Mouse (Mus musculus) MEL (cell line): ENCODE measurements around the gene Pfn1. TPM values are rescaled to one million over a fixed set of nuclear protein-coding genes. Genes with fewer than 3 reads are reported as not detected.

ENCODE experiments used
- DNase-seq: peaks from one replicate; pipeline ENCODE4 v3.0.0; 2011; ENCODE audit warnings: low read depth, low spot score
- H3K27ac ChIP-seq: 2 replicates; pipeline ENCODE4 v1.5.1; 2012; ENCODE audit warnings: low read depth, mild to moderate bottlenecking, control low read depth, low read length, moderate library complexity; ENCODE audit not compliant: control insufficient read depth
- H3K27me3 ChIP-seq, 2 experiments: fragments of 150-350 bp in 1 of 2; sonication (generic) in 1 of 2; 2 replicates each; pipeline ENCODE4 v1.6.1; 2012; ENCODE audit warnings: low read length in 2 of 2, mild to moderate bottlenecking in 2 of 2, improper control_type of control experiment in 1 of 2, moderate library complexity in 1 of 2; ENCODE audit not compliant: insufficient read depth in 2 of 2, control insufficient read depth in 1 of 2
- H3K36me3 ChIP-seq, 2 experiments: 2 replicates each; pipeline ENCODE4 v1.6.1; 2012 to 2014; ENCODE audit warnings: low read length in 2 of 2, improper control_type of control experiment in 1 of 2, inconsistent platforms in 1 of 2, mild to moderate bottlenecking in 1 of 2; ENCODE audit not compliant: insufficient read depth in 2 of 2, control insufficient read depth in 1 of 2
- H3K4me1 ChIP-seq, 2 experiments: fragments of 150-350 bp in 1 of 2; sonication (generic) in 1 of 2; 2 replicates each; pipeline ENCODE4 v1.6.1; 2012; ENCODE audit warnings: low read length in 2 of 2, improper control_type of control experiment in 1 of 2, mild to moderate bottlenecking in 1 of 2; ENCODE audit not compliant: insufficient read depth in 2 of 2, control insufficient read depth in 1 of 2
- H3K4me3 ChIP-seq, 2 experiments: fragments of 150-350 bp in 1 of 2; sonication (generic) in 1 of 2; 2 replicates each; pipeline ENCODE4 v1.5.1; 2012; ENCODE audit warnings: low read depth in 2 of 2, low read length in 2 of 2, mild to moderate bottlenecking in 2 of 2, moderate library complexity in 2 of 2, control low read depth in 1 of 2, improper control_type of control experiment in 1 of 2; ENCODE audit not compliant: control insufficient read depth in 1 of 2, insufficient read depth in 1 of 2
- H3K79me2 ChIP-seq: 2 replicates; pipeline ENCODE4 v1.6.1; 2012; ENCODE audit warnings: mild to moderate bottlenecking, low read length, moderate library complexity; ENCODE audit not compliant: control insufficient read depth, poor library complexity, insufficient read depth
- H3K9ac ChIP-seq: 2 replicates; pipeline ENCODE4 v1.6.1; 2012; ENCODE audit warnings: low read depth, mild to moderate bottlenecking, control low read depth, low read length, moderate library complexity; ENCODE audit not compliant: control insufficient read depth, poor library complexity, severe bottlenecking
- H3K9me3 ChIP-seq: fragments of 150-350 bp; sonication (generic); replicated peaks from 2 replicates; pipeline ENCODE4 v1.6.1; 2012; ENCODE audit warnings: mild to moderate bottlenecking, low read length, improper control_type of control experiment, moderate library complexity; ENCODE audit not compliant: insufficient read depth
- BHLHE40 ChIP-seq: IDR thresholded peaks from 2 replicates; pipeline ENCODE4 v1.6.1; 2012; ENCODE audit warnings: low read depth, mild to moderate bottlenecking, inconsistent platforms, low read length, improper control_type of control experiment, borderline replicate concordance
- E2F4 ChIP-seq: IDR thresholded peaks from 2 replicates; pipeline ENCODE4 v1.6.1; 2011; ENCODE audit warnings: low read depth, low read length, improper control_type of control experiment, borderline replicate concordance
- EP300 ChIP-seq, 2 experiments: IDR thresholded peaks; 2 replicates each; pipeline ENCODE4 v1.6.1; 2011; ENCODE audit warnings: improper control_type of control experiment in 2 of 2, low read length in 2 of 2, low read depth in 1 of 2, mild to moderate bottlenecking in 1 of 2
- ETS1 ChIP-seq: IDR thresholded peaks from 2 replicates; pipeline ENCODE4 v1.6.1; 2012; ENCODE audit warnings: low read depth, mild to moderate bottlenecking, inconsistent platforms, low read length, improper control_type of control experiment, moderate library complexity
- GABPA ChIP-seq: IDR thresholded peaks from 2 replicates; pipeline ENCODE4 v1.6.1; 2012; ENCODE audit warnings: low read depth, mild to moderate bottlenecking, inconsistent platforms, low read length, improper control_type of control experiment, moderate library complexity
- GATA1 ChIP-seq: IDR thresholded peaks from 2 replicates; pipeline ENCODE4 v1.6.1; 2011; ENCODE audit warnings: low read depth, low read length, improper control_type of control experiment
- HCFC1 ChIP-seq: IDR thresholded peaks from 2 replicates; pipeline ENCODE4 v1.6.1; 2012; ENCODE audit warnings: low read depth, mild to moderate bottlenecking, inconsistent platforms, low read length, improper control_type of control experiment, moderate library complexity
- JUND ChIP-seq: IDR thresholded peaks from 2 replicates; pipeline ENCODE4 v1.6.1; 2011; ENCODE audit warnings: low read depth, mild to moderate bottlenecking, improper control_type of control experiment, low read length
- MAFK ChIP-seq: IDR thresholded peaks from 2 replicates; pipeline ENCODE4 v1.6.1; 2011; ENCODE audit warnings: low read depth, mild to moderate bottlenecking, low read length, improper control_type of control experiment, borderline replicate concordance
- MAZ ChIP-seq: IDR thresholded peaks from 2 replicates; pipeline ENCODE4 v1.6.1; 2012; ENCODE audit warnings: low read depth, mild to moderate bottlenecking, inconsistent platforms, low read length, improper control_type of control experiment
- MEF2A ChIP-seq: IDR thresholded peaks from 2 replicates; pipeline ENCODE4 v1.6.1; 2014; ENCODE audit warnings: low read depth, mild to moderate bottlenecking, inconsistent platforms, low read length, improper control_type of control experiment; ENCODE audit not compliant: poor library complexity, insufficient replicate concordance, severe bottlenecking; ENCODE audit errors: extremely low read depth
- MXI1 ChIP-seq: IDR thresholded peaks from 2 replicates; pipeline ENCODE4 v1.6.1; 2011; ENCODE audit warnings: mild to moderate bottlenecking, low read depth, low read length, improper control_type of control experiment
- MYB ChIP-seq: IDR thresholded peaks from 2 replicates; pipeline ENCODE4 v1.6.1; 2011; ENCODE audit warnings: mild to moderate bottlenecking, low read depth, low read length, improper control_type of control experiment
- NELFE ChIP-seq: IDR thresholded peaks from 2 replicates; pipeline ENCODE4 v1.6.1; 2011; ENCODE audit warnings: low read depth, low read length, improper control_type of control experiment
- POLR2A ChIP-seq, 2 experiments: IDR thresholded peaks; 2 replicates each; pipeline ENCODE4 v1.6.1; 2011 to 2012; ENCODE audit warnings: low read length in 2 of 2, mild to moderate bottlenecking in 2 of 2, control low read depth in 1 of 2, improper control_type of control experiment in 1 of 2, low read depth in 1 of 2, moderate library complexity in 1 of 2; ENCODE audit not compliant: control insufficient read depth in 1 of 2, insufficient read depth in 1 of 2, poor library complexity in 1 of 2
- POLR2AphosphoS2 ChIP-seq: IDR thresholded peaks from 2 replicates; pipeline ENCODE4 v1.6.1; 2011; ENCODE audit warnings: low read length, improper control_type of control experiment
- RAD21 ChIP-seq: IDR thresholded peaks from 2 replicates; pipeline ENCODE4 v1.6.1; 2011; ENCODE audit warnings: mild to moderate bottlenecking, low read depth, low read length, improper control_type of control experiment
- SIN3A ChIP-seq: IDR thresholded peaks from 2 replicates; pipeline ENCODE4 v1.6.1; 2012; ENCODE audit warnings: low read length, improper control_type of control experiment, inconsistent platforms
- TBP ChIP-seq: IDR thresholded peaks from 2 replicates; pipeline ENCODE4 v1.8.0; 2011; ENCODE audit warnings: low read depth, low read length, improper control_type of control experiment
- UBTF ChIP-seq: IDR thresholded peaks from 2 replicates; pipeline ENCODE4 v1.6.1; 2012; ENCODE audit warnings: low read depth, mild to moderate bottlenecking, inconsistent platforms, low read length, improper control_type of control experiment, moderate library complexity, borderline replicate concordance; ENCODE audit not compliant: insufficient read depth
- USF1 ChIP-seq: IDR thresholded peaks from 2 replicates; pipeline ENCODE4 v1.6.1; 2014; ENCODE audit warnings: low read depth, mild to moderate bottlenecking, inconsistent platforms, low read length, improper control_type of control experiment, moderate library complexity
- USF2 ChIP-seq, 2 experiments: IDR thresholded peaks; 2 replicates each; pipeline ENCODE4 v1.6.1; 2011 to 2012; ENCODE audit warnings: improper control_type of control experiment in 2 of 2, low read length in 2 of 2, borderline replicate concordance in 1 of 2, inconsistent platforms in 1 of 2, low read depth in 1 of 2, mild to moderate bottlenecking in 1 of 2; ENCODE audit not compliant: insufficient read depth in 1 of 2
- ZC3H11A ChIP-seq: IDR thresholded peaks from 2 replicates; pipeline ENCODE4 v1.6.1; 2012; ENCODE audit warnings: low read depth, mild to moderate bottlenecking, inconsistent platforms, low read length, improper control_type of control experiment
- ZKSCAN1 ChIP-seq: IDR thresholded peaks from 2 replicates; pipeline ENCODE4 v1.6.1; 2012; ENCODE audit warnings: low read depth, mild to moderate bottlenecking, inconsistent platforms, low read length, improper control_type of control experiment, moderate library complexity
- ZNF384 ChIP-seq: IDR thresholded peaks from 2 replicates; pipeline ENCODE4 v1.6.1; 2012; ENCODE audit warnings: low read depth, mild to moderate bottlenecking, inconsistent platforms, low read length, improper control_type of control experiment
- polyA plus RNA-seq, 2 experiments: library from polyadenylated mRNA; stranded (reverse) in 1 of 2; unstranded in 1 of 2; fragments of >175 nt in 1 of 2; fragments of >200 nt in 1 of 2; gene quantifications; 2 replicates each; pipeline versions ENCODE4 v1.2.1 to v1.2.4; 2012; ENCODE audit warnings: low replicate concordance in 2 of 2, low read depth in 1 of 2; ENCODE audit not compliant: insufficient read length in 2 of 2, insufficient read depth in 1 of 2, missing spikeins in 1 of 2
- total RNA-seq: library from RNA; depleted of rRNA; stranded (reverse); fragments of 300-350 nt; gene quantifications from 2 replicates; pipeline ENCODE4 v1.2.3, GENCODE M21; 2012

Pfn1 gene
- total and polyA plus RNA-seq, 3 experiments, result 1,332 to 5,980 (median 2,392) TPM

- TF ChIP-seq ZKSCAN1 (no peak), GATA1 (no peak), EP300 (IDR thresholded peaks at IDR 0.05; ENCODE audit: low read depth in 1 of 2, low read length in 2 of 2) (no peak), USF2 (IDR thresholded peaks at IDR 0.05; ENCODE audit: borderline replicate concordance in 1 of 2, insufficient read depth in 1 of 2, low read depth in 1 of 2, low read length in 2 of 2) (no peak), TBP (no peak), ETS1 (no peak), ZC3H11A (no peak), SIN3A (no peak), UBTF (no peak), JUND (no peak), NELFE (no peak), POLR2A (IDR thresholded peaks at IDR 0.05; ENCODE audit: control insufficient read depth in 1 of 2, insufficient read depth in 1 of 2, low read depth in 1 of 2, low read length in 2 of 2, poor library complexity in 1 of 2) (no peak), GABPA (no peak), E2F4 (no peak), MAFK (no peak), ZNF384 (no peak), POLR2AphosphoS2 (no peak), HCFC1 (no peak), MXI1 (no peak), MAZ (no peak)
- Histone ChIP-seq H3K27me3 (no peaks in the 10 kb centered on the region), H3K79me2 (peaks cover 9% of the 10 kb centered on the region; the same call in 1 of the 2 replicates), H3K9me3 (no peaks in the 10 kb centered on the region), H3K4me1 (peaks cover 2 to 14% of the 10 kb centered on the region in 2 experiments; a peak in 3 of 4 replicates), H3K4me3 (no peak overlapping the region), H3K27ac (no peak overlapping the region), H3K9ac (no peak overlapping the region), H3K36me3 (peaks cover 1 to 8% of the 10 kb centered on the region in 2 experiments; a peak in 3 of 4 replicates)
- DNase-seq, result no peak
Measured at GRCm38 (mm10) chr11:70660571-70660970, 6.1 kb upstream of the Pfn1 start.

- Histone ChIP-seq H3K4me1 (peaks cover 2 to 14% of the 10 kb centered on the region in 2 experiments; a peak in 3 of 4 replicates), H3K9ac (no peak overlapping the region), H3K27ac (no peak overlapping the region), H3K4me3 (no peak overlapping the region), H3K79me2 (peaks cover 21% of the 10 kb centered on the region), H3K27me3 (no peaks in the 10 kb centered on the region), H3K9me3 (no peaks in the 10 kb centered on the region), H3K36me3 (peaks cover 1 to 8% of the 10 kb centered on the region in 2 experiments; a peak in 3 of 4 replicates)
- TF ChIP-seq MXI1 (no peak), MYB (no peak), RAD21 (no peak), BHLHE40 (no peak), GABPA (no peak), GATA1 (no peak), ZC3H11A (no peak), MEF2A (no peak), USF1 (no peak), POLR2AphosphoS2 (no peak)
- no peak for DNase-seq
Measured at GRCm38 (mm10) chr11:70658942-70659341, 4.5 kb upstream of the Pfn1 start.
